Mouse (Mus musculus) G1E (cell line): Measurements from ENCODE around the gene Dzip1l. TPM values are rescaled to one million over a fixed set of nuclear protein-coding genes. Genes with fewer than 3 reads are reported as not detected.

ENCODE experiments used
- ATAC-seq: 2 replicates; pipeline ENCODE4 v1.8.0; 2016; ENCODE audit warnings: mild to moderate bottlenecking; ENCODE audit not compliant: insufficient number of reproducible peaks, poor library complexity, low FRiP score, severe bottlenecking; ENCODE audit errors: extremely low read depth
- DNase-seq: peaks from one replicate; pipeline ENCODE4 v3.0.0; 2012; ENCODE audit warnings: low spot score
- H3K27me3 ChIP-seq: 2 replicates; pipeline ENCODE4 v1.6.1; 2012; ENCODE audit warnings: mild to moderate bottlenecking, low read length, inconsistent platforms; ENCODE audit not compliant: insufficient read depth
- H3K36me3 ChIP-seq: replicated peaks from 2 replicates; pipeline ENCODE3; 2012; ENCODE audit warnings: mild to moderate bottlenecking, inconsistent platforms
- H3K4me1 ChIP-seq: 2 replicates; pipeline ENCODE4 v1.6.1; 2012; ENCODE audit warnings: low read depth, low read length, inconsistent platforms, mixed read lengths; ENCODE audit not compliant: insufficient read depth
- H3K4me3 ChIP-seq: 2 replicates; pipeline ENCODE4 v1.5.1; 2012; ENCODE audit warnings: low read depth, mild to moderate bottlenecking, inconsistent platforms, low read length, moderate library complexity, mixed read lengths
- H3K9me3 ChIP-seq: replicated peaks from 2 replicates; pipeline ENCODE4 v1.6.1; 2012; ENCODE audit warnings: inconsistent platforms
- CTCF ChIP-seq: IDR thresholded peaks from 2 replicates; pipeline ENCODE4 v1.5.1; 2012; ENCODE audit warnings: low read depth, low read length, inconsistent platforms, mixed read lengths
- GATA1 ChIP-seq: IDR thresholded peaks from 2 replicates; pipeline ENCODE4 v1.6.1; 2012; ENCODE audit warnings: borderline replicate concordance, low read length, inconsistent platforms, mixed read lengths
- GATA2 ChIP-seq: IDR thresholded peaks from 2 replicates; pipeline ENCODE4 v1.6.1; 2012; ENCODE audit warnings: low read depth, low read length, inconsistent platforms, borderline replicate concordance
- POLR2AphosphoS5 ChIP-seq: IDR thresholded peaks from 2 replicates; pipeline ENCODE4 v1.6.1; 2012; ENCODE audit warnings: low read depth, low read length, inconsistent platforms; ENCODE audit not compliant: insufficient replicate concordance
- TAL1 ChIP-seq: conservative IDR thresholded peaks from 2 replicates; pipeline ENCODE4 v1.6.1; 2012; ENCODE audit warnings: low read depth, low read length, inconsistent platforms, mixed read lengths
- polyA plus RNA-seq: library from polyadenylated mRNA; stranded (reverse); fragments of >175 nt; gene quantifications from 2 replicates; pipeline ENCODE4 v1.2.3, GENCODE M21; 2012
- total RNA-seq, 2 experiments: library from RNA; stranded (forward) in 1 of 2; stranded (reverse) in 1 of 2; fragments of 200-1000 nt in 1 of 2; fragments of >200 nt in 1 of 2; fragmentation: Nextera tagmentation in 1 of 2; gene quantifications; 2 replicates each; pipeline ENCODE4 v1.2.3; 2014 to 2017

Dzip1l gene
- total and polyA plus RNA-seq, 3 experiments, result 0.33 TPM; not detected in 2

DNA sequence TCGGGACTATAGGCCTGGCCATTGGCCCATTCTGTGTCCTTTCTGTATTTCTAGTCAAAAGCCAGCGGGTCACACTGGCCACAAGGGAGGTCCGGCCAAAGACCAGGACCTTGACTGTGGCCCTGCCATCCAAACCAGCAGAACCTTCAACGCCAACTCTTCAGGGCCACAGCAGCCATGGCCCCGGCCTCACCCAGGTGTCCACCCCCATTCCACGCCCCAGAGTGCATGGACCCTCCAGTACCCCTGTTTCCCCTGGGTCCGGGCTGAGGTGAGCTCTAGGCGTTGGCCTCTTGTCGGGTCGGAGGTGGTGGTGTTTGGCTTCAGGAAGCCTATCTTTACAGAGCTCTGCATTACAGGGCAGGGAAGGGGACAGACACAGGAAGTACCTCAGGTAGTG is 33.6 kb downstream of the Dzip1l start:
- Histone ChIP-seq H3K9me3 (no peaks in the 10 kb centered on the region), H3K27me3 (peaks cover 2% of the 10 kb centered on the region; the same call in 1 of the 2 replicates), H3K4me1 (no peaks in the 10 kb centered on the region), H3K4me3 (no peak overlapping the region), H3K36me3 (no peaks in the 10 kb centered on the region)
- TF ChIP-seq TAL1, result no peak
- no peak for TF ChIP-seq GATA2
- TF ChIP-seq POLR2AphosphoS5, result no peak
- no peak for TF ChIP-seq GATA1
- TF ChIP-seq CTCF, result no peak
- DNase-seq (no peak), ATAC-seq (no peak)

DNA sequence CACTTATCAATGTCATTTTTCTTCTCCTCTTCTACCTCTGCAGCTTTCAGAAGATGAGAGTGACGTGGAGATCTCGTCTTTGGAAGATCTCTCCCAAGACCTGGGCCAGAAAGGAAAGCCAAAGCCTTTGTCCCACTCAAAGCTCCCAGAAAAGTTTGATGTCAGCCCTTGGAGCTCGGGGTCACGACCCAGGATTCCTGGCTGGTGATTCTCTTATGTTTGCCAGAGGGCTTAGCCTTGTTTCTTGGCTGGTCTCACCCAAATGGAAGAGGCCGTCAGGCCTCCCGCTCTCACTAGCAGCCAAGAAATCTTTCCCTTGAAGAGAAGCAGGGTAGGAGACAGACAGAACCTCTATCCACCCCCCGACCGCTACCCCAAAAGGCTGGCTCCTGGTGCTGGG is 38.3 kb downstream of the Dzip1l start:
- H3K36me3 ChIP-seq, result no peaks in the 10 kb centered on the region
- H3K4me3 ChIP-seq, result no peak overlapping the region
- no peaks in the 10 kb centered on the region for H3K4me1 ChIP-seq
- peaks cover 2% of the 10 kb centered on the region; the same call in 1 of the 2 replicates for H3K27me3 ChIP-seq
- no peaks in the 10 kb centered on the region for H3K9me3 ChIP-seq
- TF ChIP-seq TAL1 (no peak), GATA2 (no peak)
- DNase-seq, result no peak
- ATAC-seq, result no peak

DNA sequence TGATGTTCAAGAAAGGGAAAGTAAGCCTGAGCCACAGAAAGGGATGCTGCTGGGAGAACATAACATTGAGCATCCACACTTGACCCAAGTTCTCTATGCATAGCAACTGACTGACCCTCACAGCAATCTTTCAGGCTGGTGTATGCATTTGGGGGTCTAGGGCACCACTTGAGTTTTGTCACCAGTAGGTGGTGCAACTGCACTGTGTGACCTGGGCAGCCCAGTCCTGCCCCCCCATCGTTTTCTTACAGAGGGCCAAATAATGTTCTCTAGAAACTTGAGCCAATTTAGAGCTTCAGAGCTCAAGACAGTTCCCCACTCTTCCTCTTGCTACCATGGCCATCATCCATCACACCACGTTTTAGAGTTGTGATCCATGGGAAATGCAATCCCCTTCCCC is 42.3 kb downstream of the Dzip1l start:
- H3K9me3 ChIP-seq, result no peaks in the 10 kb centered on the region
- DNase-seq (no peak), ATAC-seq (no peak)
- no peaks in the 10 kb centered on the region for H3K36me3 ChIP-seq
- TF ChIP-seq GATA2 (no peak), TAL1 (no peak), POLR2AphosphoS5 (no peak), CTCF (no peak), GATA1 (no peak)
- H3K4me1 ChIP-seq, result no peaks in the 10 kb centered on the region
- no peak overlapping the region for H3K4me3 ChIP-seq
- no peaks in the 10 kb centered on the region for H3K27me3 ChIP-seq

DNA sequence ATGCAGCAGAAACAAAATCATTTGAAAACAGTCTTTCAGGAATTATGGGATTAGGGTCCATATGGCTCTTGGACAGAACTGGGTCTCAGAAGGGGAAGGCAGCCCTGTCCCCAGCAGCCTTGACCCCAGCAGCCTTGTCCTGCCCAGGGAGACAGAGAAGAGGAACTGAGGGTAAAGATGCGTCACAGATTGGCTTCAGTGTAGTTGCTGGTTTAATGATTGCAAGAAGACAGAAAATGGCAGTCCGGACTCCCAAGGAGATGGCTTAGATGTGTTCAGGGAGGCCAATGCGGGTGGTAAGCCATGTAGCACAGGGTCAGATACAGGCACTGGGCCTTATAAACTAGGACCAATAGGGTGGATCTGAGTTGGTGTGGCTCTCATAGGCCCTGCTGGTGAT is 46.4 kb downstream of the Dzip1l start:
- DNase-seq (no peak), ATAC-seq (no peak)
- no peak overlapping the region for H3K4me3 ChIP-seq
- no peaks in the 10 kb centered on the region for H3K4me1 ChIP-seq
- no peak for TF ChIP-seq CTCF
- no peak for TF ChIP-seq POLR2AphosphoS5
- TF ChIP-seq GATA1, result no peak
- TF ChIP-seq TAL1, result no peak
- no peak for TF ChIP-seq GATA2
- H3K27me3 ChIP-seq, result no peaks in the 10 kb centered on the region
- no peaks in the 10 kb centered on the region for H3K36me3 ChIP-seq
- H3K9me3 ChIP-seq, result no peaks in the 10 kb centered on the region

DNA sequence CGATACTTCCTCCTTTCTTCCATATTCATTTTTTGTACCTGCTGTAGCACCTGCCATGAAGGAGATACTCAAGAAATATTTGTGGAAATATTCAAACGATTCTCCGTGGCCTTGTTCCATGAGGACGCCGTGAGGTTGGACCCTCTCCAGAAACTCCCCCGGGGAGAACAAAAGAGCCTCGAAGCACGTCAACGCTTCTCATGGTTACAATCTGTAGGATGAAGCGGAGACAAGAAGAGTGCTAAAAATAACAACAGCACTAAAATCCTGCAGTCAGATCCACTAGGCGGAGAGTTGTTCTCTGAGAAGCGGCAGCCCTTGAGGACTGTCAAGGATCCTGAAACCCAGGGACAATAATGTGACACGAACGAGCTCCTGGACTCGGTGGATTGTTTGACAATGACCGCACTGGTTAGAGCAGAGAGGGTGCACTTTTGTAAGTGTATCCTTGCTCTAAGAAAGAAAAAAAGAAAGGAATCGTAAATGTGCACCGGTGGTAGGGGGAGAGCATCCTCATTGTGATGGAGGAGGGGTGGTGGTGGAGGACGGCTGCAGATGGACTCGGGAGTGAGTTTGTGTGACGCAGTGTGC is 52.8 kb downstream of the Dzip1l start:
- Histone ChIP-seq H3K4me1 (no peaks in the 10 kb centered on the region), H3K4me3 (no peak overlapping the region), H3K36me3 (no peaks in the 10 kb centered on the region), H3K9me3 (no peaks in the 10 kb centered on the region), H3K27me3 (no peaks in the 10 kb centered on the region)
- TF ChIP-seq GATA2 (no peak), CTCF (no peak), POLR2AphosphoS5 (no peak), GATA1 (no peak), TAL1 (no peak)
- DNase-seq, result no peak
- ATAC-seq, result no peak

DNA sequence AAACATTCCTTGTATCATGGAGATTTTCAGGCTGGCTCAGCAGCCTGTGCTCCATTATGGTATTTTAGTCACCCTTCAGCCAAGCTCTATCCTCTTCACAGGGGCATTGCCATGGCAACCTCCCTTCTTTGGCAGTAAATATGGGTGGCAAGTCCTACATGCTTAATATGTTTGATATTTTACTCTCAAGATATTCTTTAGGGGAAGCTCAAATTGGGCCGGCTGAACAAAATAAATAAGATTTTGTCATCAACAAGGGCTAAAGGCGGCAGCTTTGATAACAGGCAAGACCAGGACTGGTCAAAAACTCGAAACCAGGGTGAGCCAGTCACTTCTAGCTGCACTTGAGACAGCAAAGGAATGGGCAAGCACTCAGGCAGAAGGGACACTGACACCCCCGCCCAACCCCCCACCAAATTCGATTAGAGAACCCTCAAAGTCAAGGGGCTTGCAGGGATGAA is 55.8 kb downstream of the Dzip1l start:
- H3K27me3 ChIP-seq, result no peaks in the 10 kb centered on the region
- H3K4me3 ChIP-seq, result no peak overlapping the region
- H3K36me3 ChIP-seq, result no peaks in the 10 kb centered on the region
- peaks cover 2% of the 10 kb centered on the region; the same call in 1 of the 2 replicates for H3K9me3 ChIP-seq
- DNase-seq (no peak), ATAC-seq (no peak)
- H3K4me1 ChIP-seq, result no peaks in the 10 kb centered on the region
- TF ChIP-seq POLR2AphosphoS5 (no peak), CTCF (no peak), GATA1 (no peak), TAL1 (no peak), GATA2 (no peak)

DNA sequence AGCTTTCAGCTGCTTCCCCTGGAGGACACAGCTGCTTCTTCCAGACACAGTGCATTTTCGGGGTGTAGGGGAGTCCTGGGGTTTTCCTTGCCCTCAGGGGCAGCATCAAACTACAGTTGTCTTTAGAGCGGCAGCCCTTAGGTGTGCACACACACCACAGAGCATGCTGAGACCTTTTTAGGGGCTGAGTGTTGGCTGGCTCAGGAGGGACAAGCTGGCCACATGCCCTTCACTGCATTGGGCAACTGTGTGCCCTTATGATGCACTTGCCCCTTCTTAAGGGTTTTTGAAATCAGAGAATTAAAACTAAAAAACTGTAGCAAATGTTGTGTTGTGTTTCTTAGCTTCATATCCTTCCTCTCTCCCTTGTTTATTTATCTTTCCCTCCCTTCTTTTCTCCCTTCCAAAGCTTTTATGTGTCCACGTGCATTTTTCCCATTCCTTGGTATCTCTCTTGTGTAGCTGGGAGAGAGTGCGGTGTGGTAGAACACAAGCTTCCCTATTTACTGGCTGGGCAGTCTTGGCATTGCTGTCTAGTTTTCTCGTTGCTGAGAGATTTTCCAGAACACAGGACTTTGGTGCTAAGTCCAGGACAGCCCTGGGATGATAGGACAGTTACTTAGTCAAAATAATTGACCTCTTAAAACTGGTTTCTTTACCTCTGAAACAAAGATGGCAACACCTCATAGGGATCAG is 56.4 kb downstream of the Dzip1l start:
- Histone ChIP-seq H3K36me3 (no peaks in the 10 kb centered on the region), H3K4me3 (no peak overlapping the region), H3K9me3 (peaks cover 6% of the 10 kb centered on the region; the same call in 1 of the 2 replicates), H3K27me3 (no peaks in the 10 kb centered on the region), H3K4me1 (no peaks in the 10 kb centered on the region)
- ATAC-seq, result no peak
- no peak for TF ChIP-seq TAL1
- no peak for TF ChIP-seq GATA1
- TF ChIP-seq GATA2, result no peak
- TF ChIP-seq CTCF, result no peak
- no peak for TF ChIP-seq POLR2AphosphoS5
- DNase-seq, result no peak
